ENCODE assay signal across 8 mouse cellular contexts in the genomic region with DNA sequence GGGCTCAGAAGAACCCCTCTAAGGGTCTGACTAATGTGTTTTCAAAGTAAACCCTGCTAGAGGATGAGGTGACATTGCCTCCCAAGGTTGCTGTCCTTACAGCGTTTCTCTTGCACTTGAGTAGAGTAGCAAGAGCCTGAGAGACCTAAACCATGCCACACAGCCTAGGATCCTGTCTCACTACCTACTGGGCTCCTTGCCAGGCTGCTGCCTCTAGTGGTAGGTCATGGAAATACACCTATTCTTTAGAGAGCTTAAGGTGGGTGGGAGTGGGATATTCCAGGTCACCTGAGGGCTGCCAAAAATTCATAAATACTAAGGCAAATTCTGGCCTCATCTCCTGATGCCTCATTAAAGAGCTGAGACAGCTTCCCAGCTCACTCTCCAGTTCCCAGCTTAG.
DNase-seq lines count a peak whose midpoint lies in the region; ATAC-seq and TF ChIP-seq lines count a peak whose summit lies in the region.

No protein-coding gene starts in this region.

- peak; percentile 67 for ATAC-seq in CD4-positive, CD25-positive, alpha-beta regulatory T cell, adult 4 months
- peak; percentile 36; the same call in 1 of the 2 replicates for ATAC-seq in lung, embryonic 14.5 days (ENCODE audit: insufficient read depth)
- ATAC-seq in erythroid progenitor cell, adult 5-6 weeks (replicated peaks; ENCODE audit: low FRiP score, poor library complexity, severe bottlenecking): no peak
- no peak for ATAC-seq in forebrain, embryonic 12.5 days (ENCODE audit: low FRiP score)

- no peaks in the 10 kb centered on the region for H3K27me3 ChIP-seq in lung, embryonic 14.5 days (ENCODE audit: insufficient read depth, low read length)
- H3K27me3 ChIP-seq in forebrain, embryonic 12.5 days: no peaks in the 10 kb centered on the region

- no peak overlapping the region for H3K9ac ChIP-seq in lung, embryonic 14.5 days
- no peak overlapping the region for H3K9ac ChIP-seq in forebrain, embryonic 12.5 days

- no peak overlapping the region for H3K27ac ChIP-seq in lung, embryonic 14.5 days (ENCODE audit: low read depth)
- no peak overlapping the region for H3K27ac ChIP-seq in forebrain, embryonic 12.5 days

- H3K4me2 ChIP-seq in lung, embryonic 14.5 days: no peak overlapping the region
- H3K4me2 ChIP-seq in forebrain, embryonic 12.5 days: no peak overlapping the region

- 38% methylated on average over 1 of the region's 1 CpGs for WGBS in lung, embryonic 14.5 days
- 62% methylated on average over 1 of the region's 1 CpGs for WGBS in forebrain, embryonic 12.5 days

- H3K36me3 ChIP-seq in lung, embryonic 14.5 days (ENCODE audit: insufficient read depth): no peaks in the 10 kb centered on the region
- H3K36me3 ChIP-seq in forebrain, embryonic 12.5 days (replicated peaks): no peaks in the 10 kb centered on the region

- peak; percentile 86 for TF ChIP-seq CTCF in lung, embryonic 14.5 days (IDR thresholded peaks at IDR 0.05; ENCODE audit: low read depth)

- peak; percentile 55 for DNase-seq in layer of hippocampus, adult 11-12 months (ENCODE audit: low spot score)
- DNase-seq in layer of hippocampus, postnatal 36 days: no peak
- peak; percentile 74 for DNase-seq in NIH3T3 (ENCODE audit: low read depth)
- DNase-seq in embryo, embryonic 10 days (ENCODE audit: low spot score): peak; percentile 71
- DNase-seq in lung, embryonic 14.5 days: peak; percentile 79

- H3K9me3 ChIP-seq in lung, embryonic 14.5 days (ENCODE audit: low read depth, low read length): no peaks in the 10 kb centered on the region
- H3K9me3 ChIP-seq in forebrain, embryonic 12.5 days: no peaks in the 10 kb centered on the region

- no peak overlapping the region for H3K4me3 ChIP-seq in lung, embryonic 14.5 days (ENCODE audit: low read depth, low read length)
- H3K4me3 ChIP-seq in forebrain, embryonic 12.5 days (replicated peaks): no peak overlapping the region

- H3K4me1 ChIP-seq in lung, embryonic 14.5 days (ENCODE audit: insufficient read depth): peaks cover 14% of the 10 kb centered on the region; the same call in 1 of the 2 replicates
- peaks cover 4% of the 10 kb centered on the region; the same call in 1 of the 2 replicates for H3K4me1 ChIP-seq in forebrain, embryonic 12.5 days

Comparison
In these comparisons a context has a peak if more than half of its experiments do, and no peak if none do; other contexts are left out.
1. DNase-seq: peak in layer of hippocampus, adult 11-12 months (single experiment), NIH3T3 (single experiment), embryo, embryonic 10 days (single experiment) and lung, embryonic 14.5 days (single experiment); none in layer of hippocampus, postnatal 36 days (0 of 2).
2. ATAC-seq: peak in CD4-positive, CD25-positive, alpha-beta regulatory T cell, adult 4 months (single experiment) and lung, embryonic 14.5 days (single experiment); none in erythroid progenitor cell, adult 5-6 weeks (single experiment) and forebrain, embryonic 12.5 days (single experiment).